Mouse (Mus musculus): Measurements from ENCODE around the gene Dydc2.

Dydc2 gene

GRCm38 (mm10) chr14:40999904-41000645 is 68.9 kb downstream of the Dydc2 start:
- DNase-seq = no peak
